Mouse (Mus musculus) C2C12 (cell line): ENCODE measurements around the gene Gm17783. TPM values are rescaled to one million over a fixed set of nuclear protein-coding genes. Genes with fewer than 3 reads are reported as not detected.
"Not testable (repeated sequence)": the region's sequence is repeated elsewhere in the genome, so short reads cannot be mapped to it uniquely, and the experiment has no call there.

Experiments used
- H3K27me3 ChIP-seq: one replicate; pipeline ENCODE4 v1.6.1; 2011; ENCODE audit not compliant: control insufficient read depth, insufficient read depth, insufficient read length
- H3K36me3 ChIP-seq: one replicate; pipeline ENCODE4 v1.6.1; 2011; ENCODE audit not compliant: control insufficient read depth, insufficient read depth
- H3K4me3 ChIP-seq: one replicate; pipeline ENCODE4 v1.5.1; 2011; ENCODE audit warnings: mild to moderate bottlenecking, control low read depth; ENCODE audit not compliant: poor library complexity, insufficient read depth, severe bottlenecking
- H3K79me2 ChIP-seq: one replicate; pipeline ENCODE4 v1.6.1; 2011; ENCODE audit not compliant: control insufficient read depth, insufficient read depth
- H3K79me3 ChIP-seq: one replicate; pipeline ENCODE4 v1.6.1; 2011; ENCODE audit warnings: low read depth, control low read depth
- H3ac ChIP-seq: one replicate; pipeline ENCODE3; 2011; ENCODE audit warnings: low read depth; ENCODE audit not compliant: control insufficient read depth, insufficient read length
- CEBPB ChIP-seq: IDR thresholded peaks from one replicate; pipeline ENCODE4 v1.6.1; 2011; ENCODE audit warnings: low read depth, mild to moderate bottlenecking, control low read depth, moderate library complexity
- CTCF ChIP-seq: IDR thresholded peaks from one replicate; pipeline ENCODE4 v1.5.1; 2011; ENCODE audit not compliant: control insufficient read depth, insufficient read depth, insufficient read length
- FOSL1 ChIP-seq: IDR thresholded peaks from one replicate; pipeline ENCODE4 v1.8.0; 2011; ENCODE audit warnings: mild to moderate bottlenecking, low read length; ENCODE audit not compliant: poor library complexity, insufficient read depth, severe bottlenecking
- MAX ChIP-seq: IDR thresholded peaks from one replicate; pipeline ENCODE4 v1.6.1; 2011; ENCODE audit warnings: mild to moderate bottlenecking, control low read depth
- MYOD1 ChIP-seq: IDR thresholded peaks from one replicate; pipeline ENCODE4 v1.6.1; 2011; ENCODE audit warnings: low read depth; ENCODE audit not compliant: control insufficient read depth, insufficient read length
- MYOG ChIP-seq: IDR thresholded peaks from one replicate; pipeline ENCODE4 v1.6.1; 2011; ENCODE audit not compliant: control insufficient read depth, insufficient read length; ENCODE audit errors: extremely low read depth
- USF1 ChIP-seq: IDR thresholded peaks from one replicate; pipeline ENCODE4 v1.6.1; 2011; ENCODE audit warnings: low read depth, mild to moderate bottlenecking, control low read depth, moderate library complexity
- polyA plus RNA-seq: library from polyadenylated mRNA; unstranded; fragments of >200 nt; fragmentation: generic; extraction: Trizol; gene quantifications from one replicate; pipeline ENCODE4 v1.2.1, GENCODE M21; 2012; ENCODE audit warnings: missing spikeins

The Gm17783 gene
- polyA plus RNA-seq, 1 experiment = not detected

DNA sequence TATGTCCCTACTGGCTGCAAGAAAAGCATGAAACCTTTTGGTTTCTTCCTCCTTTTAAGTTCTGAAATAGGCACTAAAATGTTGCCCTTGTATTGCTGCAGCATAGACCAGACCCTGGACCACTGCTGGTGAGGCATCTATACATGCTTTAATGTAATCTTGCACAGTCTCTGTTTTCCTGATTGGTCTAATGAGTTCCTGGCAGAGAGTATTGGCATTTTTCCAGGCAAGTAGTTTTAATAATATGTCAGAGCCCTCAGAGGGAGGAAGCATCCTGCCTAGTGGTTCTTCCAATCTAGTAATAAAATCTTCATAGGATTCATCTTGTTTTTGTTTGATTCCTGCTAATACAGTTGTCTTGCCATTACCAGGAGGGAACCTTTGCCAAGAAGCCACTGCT is 54.9 kb downstream of the Gm17783 start:
- Histone ChIP-seq H3K79me3 (no peaks in the 10 kb centered on the region), H3K27me3 (no peaks in the 10 kb centered on the region), H3K79me2 (no peaks in the 10 kb centered on the region), H3K36me3 (no peaks in the 10 kb centered on the region), H3ac (no peak overlapping the region), H3K4me3 (no peak overlapping the region)
- no peak for TF ChIP-seq FOSL1
- no peak for TF ChIP-seq MYOG
- no peak for TF ChIP-seq USF1
- no peak for TF ChIP-seq CEBPB
- no peak for TF ChIP-seq MAX
- TF ChIP-seq CTCF = no peak
- TF ChIP-seq MYOD1 = no peak

GRCm38 (mm10) chr16:45471836-45472235 is 60.0 kb downstream of the Gm17783 start:
- not testable (repeated sequence) for H3K36me3 ChIP-seq

More at GRCm38 (mm10) chr16:45471836-45472235, 60.0 kb downstream of the Gm17783 start:
- H3K79me3 ChIP-seq, H3K27me3 ChIP-seq, H3K4me3 ChIP-seq, H3ac ChIP-seq, H3K79me2 ChIP-seq: not testable (repeated sequence)

Other genes with a start within 250 kb of the Gm17783 start
- 3.8 TPM for gene Cd200, start 123.0 kb downstream of the Gm17783 start, polyA plus RNA-seq
- gene Gm609, start 39.1 kb downstream of the Gm17783 start, polyA plus RNA-seq = not detected
- not detected for gene Slc9c1, start 3.3 kb upstream of the Gm17783 start, polyA plus RNA-seq
- not detected for gene Gcsam, start 78.3 kb upstream of the Gm17783 start, polyA plus RNA-seq
- not detected for gene BC016579, start 122.0 kb upstream of the Gm17783 start, polyA plus RNA-seq
- not detected for gene Tmprss7, start 161.6 kb upstream of the Gm17783 start, polyA plus RNA-seq
- 0.09 TPM for gene Tagln3, start 192.6 kb upstream of the Gm17783 start, polyA plus RNA-seq
- gene Abhd10, start 210.9 kb upstream of the Gm17783 start, polyA plus RNA-seq = 7.6 TPM